Mouse (Mus musculus) heart, postnatal 4 days (tissue): ENCODE results near the gene Bad. TPM values are rescaled to one million over a fixed set of nuclear protein-coding genes. Genes with fewer than 3 reads are reported as not detected.
A peak's percentile ranks its signal among the peaks of the same experiment; 100 is the strongest.

Source experiments
- DNase-seq: peaks from one replicate; pipeline ENCODE4 v3.0.0; 2021
- total RNA-seq, 2 experiments: library from RNA; stranded (reverse); gene quantifications; 2 replicates each; pipeline ENCODE4 v1.2.3; 2021

Bad gene
- total RNA-seq, 2 experiments from 2014 or later: 29.6 to 30.5 TPM

DNA sequence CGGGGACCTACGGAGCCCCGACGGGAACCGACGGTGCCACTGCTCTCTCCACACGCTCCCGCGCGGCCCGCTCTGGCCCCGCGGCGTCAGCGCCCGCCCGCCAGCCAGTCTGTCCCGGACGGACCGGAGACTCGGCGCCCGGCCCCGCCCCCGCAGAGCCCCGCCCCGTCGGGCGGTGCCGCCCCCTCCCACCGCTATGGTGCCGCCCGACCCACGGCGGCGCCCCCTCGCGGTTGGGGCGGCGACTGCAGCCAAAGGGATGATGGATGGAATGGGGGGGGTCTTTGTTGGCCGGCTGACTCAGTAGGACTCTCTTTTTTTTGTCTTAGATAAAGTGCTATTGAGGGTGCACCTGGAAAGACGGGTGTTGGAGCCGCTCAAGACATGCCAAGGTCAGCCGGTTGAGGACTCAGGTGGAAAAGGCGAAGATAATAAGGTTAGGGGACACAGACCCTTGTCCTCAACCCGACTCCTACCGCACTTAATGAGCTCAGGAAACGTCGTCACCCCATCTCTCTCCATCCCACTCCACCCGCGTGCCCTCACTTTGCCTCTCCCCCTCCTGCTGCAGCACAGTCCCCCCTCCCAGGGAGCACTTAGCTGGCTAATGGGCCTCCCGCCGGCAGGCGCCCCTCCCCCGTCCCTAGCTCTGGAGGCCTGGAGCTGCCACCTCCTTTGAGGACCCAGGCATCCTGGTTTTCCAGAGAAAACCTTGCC is 28.2 kb downstream of the Bad start:
- DNase-seq: peak; percentile 83

DNA sequence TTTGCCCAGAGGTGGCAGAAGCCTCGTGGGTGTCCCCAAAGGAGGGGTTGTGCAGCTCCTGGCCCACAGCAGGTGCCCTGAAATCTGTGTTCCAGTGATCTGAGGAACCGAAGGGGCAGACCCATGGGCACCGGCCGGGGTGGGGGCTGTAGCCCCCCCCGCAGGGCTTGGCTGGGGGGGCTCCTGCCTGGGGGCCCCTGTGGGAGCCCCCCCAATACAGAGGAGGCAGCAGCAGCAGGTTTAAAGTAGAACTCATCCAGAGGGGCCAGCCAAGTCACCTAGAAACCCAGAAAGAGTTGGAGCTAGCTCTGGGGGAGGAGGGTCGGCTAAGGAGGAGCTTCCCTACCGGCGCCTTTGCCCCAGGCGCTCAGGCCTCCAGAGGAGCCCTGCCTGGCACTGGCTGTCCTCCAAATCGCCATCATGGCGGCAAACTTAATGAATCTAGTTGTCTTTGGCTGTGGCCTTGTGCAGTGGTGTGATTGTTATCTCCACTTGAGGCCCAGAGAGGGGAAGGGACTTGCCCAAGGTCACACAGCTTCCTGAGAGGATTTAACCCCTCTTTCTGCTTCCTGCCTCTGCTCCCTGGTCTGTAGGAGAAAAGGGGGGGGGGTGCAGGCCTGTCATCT is 28.9 kb downstream of the Bad start:
- DNase-seq: no peak

DNA sequence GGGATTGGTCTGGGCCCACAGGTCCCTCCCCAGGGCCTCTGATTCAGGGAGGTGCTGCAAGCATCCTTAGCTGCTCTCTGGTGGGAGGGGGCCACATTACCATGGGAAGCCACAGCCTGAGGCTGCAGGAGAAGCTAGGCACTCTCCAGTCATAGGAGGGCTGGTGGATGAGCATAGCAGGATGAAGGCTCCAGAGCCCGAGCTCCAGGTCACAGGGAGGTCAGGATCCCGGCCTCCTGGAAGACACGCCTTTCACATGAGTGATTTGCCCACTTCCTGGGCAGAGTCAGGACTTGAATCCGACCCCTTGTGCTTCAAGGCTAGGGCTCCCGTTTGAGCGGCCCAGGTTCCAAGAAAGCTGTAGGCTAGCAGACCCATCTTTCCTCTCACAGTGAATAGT is 30.0 kb downstream of the Bad start:
- no peak for DNase-seq

DNA sequence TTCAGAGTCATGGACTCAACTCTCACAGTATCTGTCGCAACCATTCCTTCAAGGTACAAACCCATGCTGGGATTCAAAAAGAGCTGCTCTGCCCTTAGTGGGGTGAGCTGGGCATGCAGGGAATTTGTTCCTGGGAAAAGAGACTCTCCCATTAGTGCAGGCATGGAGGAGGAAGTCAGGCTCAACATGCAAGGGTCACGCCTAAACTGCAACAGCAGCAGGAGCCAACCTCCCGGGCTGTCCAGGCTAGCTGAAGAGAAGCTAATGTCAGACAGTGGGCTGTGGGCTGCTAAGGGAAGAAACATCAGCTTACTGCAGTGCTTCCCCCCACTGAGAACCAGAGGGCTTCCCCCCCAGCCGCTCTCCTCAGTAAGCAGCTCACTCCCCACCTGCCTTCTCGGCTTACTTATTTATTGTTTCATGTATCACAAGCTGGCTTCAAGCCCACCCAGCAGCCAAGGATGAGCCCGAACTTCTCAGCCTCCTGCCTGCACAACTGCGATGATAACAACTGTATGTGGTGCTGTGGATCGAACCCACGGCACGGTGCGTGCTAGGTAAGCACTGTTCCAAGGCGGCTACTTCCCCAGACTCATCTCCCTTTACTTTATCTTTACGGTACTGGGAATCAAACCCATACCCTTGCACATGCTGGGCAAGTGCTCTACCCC is 30.7 kb downstream of the Bad start:
- no peak for DNase-seq

DNA sequence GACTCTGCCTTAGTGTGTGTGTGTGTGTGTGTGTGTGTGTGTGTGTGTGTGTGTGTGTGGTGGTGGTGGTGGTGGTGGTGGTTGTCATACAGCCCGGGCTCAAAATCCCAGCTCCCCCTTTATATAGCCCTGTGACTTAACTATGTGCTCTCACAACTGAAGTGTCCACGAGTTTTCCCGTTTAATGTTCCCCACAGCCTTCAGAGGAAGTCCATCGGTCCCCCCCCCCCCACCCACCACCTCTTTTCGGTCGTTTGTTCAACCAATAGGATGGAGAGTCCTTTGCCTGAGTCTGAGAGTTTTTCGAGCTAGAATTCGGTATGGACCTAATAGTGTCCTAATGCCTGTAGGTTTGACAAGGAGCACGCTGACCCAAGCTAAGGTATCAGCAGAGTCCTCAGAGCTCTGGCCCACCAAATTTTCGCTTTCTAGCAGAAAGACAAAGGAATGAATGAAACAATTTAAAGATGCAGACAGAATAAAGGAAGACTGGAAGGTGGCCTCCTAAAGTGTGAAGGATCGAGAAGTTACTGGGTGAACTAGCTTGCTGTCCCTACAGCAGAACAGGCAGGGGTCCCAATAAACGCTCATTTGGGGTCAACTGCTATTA is 32.0 kb downstream of the Bad start:
- DNase-seq: no peak

DNA sequence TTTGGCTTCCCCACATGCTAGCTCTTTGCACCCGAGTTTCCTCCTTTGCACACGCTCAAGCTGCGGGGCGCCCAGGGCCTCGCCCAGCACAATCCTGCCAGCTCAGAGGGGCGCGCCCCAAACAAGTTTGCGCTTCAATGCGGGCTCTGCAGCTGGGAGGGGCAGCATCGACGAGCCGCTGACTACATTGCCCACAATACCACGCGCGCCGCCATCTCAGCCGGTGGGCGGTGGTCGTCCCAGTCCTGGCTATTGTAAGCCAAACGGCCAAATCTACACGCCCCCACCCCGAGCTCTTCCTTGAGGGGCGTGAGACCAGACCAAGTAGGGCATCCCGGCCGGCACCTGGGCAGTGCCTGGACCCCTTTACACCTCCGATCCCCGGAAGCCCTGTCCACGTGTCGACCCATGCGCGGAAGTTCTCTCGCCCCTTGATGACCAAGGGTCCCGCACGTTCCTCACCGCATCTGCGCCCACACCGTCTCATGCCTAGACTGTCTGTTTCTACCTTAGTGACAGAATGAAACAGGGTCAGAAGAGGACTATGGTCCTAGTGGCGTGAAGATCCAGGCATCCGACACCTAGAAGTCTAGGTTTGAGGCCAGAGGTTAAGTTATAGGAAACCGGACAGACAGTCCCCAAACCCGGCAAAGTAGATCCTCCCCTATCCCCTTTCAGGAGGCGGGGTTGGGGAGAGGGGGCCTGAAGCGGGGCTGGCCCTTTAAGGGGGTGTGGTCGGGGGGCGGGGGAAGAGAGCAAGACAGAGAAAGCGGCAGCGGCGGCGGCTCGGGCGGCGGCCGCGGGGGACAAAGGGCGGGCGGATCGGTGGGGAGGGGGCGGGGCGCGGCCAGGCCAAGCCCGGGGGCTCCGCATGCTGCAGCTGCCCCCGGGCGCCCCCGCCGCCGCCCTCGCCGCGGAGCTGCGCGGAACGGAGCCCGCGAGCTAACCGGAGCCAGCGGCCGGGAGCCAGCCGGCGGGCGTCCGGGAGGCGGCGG is 32.8 kb downstream of the Bad start, which contains the start of gene Ppp1r14b:
Gene Ppp1r14b (plus strand): TSS at position 758 of the 995 bp plus-strand sequence.
- peak; percentile 88 for DNase-seq

DNA sequence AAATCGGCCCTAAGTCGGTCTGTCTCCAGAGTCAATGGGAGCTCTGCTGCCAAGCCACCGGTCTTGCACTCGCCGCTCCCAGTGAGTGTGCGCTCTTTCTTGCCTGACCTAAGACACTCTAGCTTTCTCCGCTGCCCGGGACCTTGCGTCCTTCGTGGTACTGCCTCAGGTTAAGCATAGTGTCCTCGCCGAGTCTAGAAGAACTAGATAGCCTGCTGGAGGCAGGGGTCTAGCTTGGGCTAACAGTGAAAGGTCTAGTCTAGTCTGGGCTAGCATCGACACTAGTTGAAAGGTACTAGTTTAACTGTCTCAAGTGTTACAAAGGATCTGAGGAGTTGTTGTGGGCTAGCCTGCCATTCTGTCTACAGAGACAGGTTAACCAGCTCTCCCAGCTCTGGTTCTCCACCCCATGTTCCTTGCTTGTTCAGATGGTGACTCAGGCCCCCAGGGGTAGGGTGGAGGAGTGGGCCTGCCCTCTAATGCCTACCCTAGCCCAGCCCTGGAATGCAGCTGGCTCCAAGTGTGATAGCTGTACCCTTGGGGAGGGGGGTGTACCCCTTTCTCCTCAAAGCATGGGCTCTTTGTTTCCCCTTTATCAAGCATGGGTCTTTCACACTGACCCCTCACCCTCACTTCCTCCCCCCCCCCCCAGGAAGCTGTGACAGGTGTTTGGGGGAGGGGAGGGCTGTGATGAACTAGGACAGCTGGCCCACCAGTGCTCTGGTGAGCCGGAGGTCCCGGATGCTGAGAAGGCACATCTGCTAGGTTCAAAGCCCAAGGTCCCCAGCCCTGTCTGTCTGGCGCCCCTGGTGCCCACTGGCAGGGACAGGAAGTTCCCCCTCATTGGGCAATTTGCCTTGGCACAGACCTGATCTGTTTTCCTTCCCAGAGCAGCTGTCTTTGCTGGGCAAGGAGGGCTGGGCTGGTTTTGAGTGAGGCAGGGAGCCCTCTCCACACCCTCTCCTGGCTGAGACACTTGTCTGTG is 34.2 kb downstream of the Bad start, which contains the start of gene Plcb3:
Gene Plcb3 (minus strand): TSS at position 934 of the 985 bp plus-strand sequence.
- DNase-seq: peak; percentile 72

DNA sequence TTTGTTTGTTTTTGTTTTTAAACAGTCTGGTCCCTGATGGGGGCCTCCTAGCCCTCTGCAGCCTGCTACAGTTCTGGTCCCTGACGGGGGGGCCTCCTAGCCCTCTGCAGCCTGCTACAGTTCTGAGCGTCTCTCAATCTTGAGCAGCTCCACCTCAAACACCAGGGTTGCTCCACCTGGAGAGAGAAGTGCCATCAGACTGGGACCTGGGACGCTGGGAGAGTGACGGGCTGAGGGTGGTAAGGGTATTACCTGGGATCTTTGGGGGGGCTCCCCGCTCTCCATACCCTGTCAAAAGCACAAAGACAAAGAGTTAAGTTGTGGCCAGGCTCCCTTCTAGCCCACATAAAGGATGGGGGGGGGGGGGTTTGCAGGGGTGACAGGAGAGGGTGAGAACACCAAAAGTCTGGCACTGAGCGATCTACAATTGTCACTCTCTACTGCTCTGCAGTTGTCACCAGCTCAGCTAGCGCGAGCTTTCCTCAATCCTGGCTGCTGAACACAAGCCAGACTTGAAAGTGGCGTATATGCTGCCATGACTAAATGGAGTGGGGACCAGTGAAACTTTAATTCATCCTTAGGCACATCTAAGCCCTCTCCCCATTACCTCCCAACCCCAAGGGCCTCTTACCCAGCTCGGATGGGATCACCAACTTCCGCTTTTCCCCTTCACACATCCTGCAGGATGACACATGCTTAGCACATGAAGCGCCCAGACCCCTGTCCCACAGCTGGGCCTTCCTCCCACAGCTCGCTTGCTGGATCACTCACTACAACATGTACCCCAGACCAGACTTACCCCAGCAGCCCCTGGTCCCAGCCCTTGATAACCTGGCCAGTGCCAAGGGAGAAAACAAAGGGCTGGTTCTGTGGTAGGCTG is 36.3 kb downstream of the Bad start:
- no peak for DNase-seq

DNA sequence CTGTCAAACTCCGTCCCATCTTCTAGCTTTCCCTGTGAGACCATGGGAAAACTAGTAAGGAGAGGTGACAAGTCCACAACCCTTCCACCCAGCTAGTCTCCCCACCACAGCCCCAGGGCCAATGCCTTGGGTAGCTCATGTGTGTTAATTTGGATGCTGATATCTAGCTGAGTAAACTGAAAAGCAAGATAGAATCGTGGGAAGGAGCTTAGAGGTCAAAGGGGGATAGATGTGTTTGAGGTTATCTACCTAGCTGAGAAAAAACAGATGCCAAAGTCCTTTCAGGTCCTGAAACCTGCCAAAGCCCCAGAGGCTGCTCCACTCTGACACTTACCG is 36.9 kb downstream of the Bad start:
- DNase-seq: no peak

DNA sequence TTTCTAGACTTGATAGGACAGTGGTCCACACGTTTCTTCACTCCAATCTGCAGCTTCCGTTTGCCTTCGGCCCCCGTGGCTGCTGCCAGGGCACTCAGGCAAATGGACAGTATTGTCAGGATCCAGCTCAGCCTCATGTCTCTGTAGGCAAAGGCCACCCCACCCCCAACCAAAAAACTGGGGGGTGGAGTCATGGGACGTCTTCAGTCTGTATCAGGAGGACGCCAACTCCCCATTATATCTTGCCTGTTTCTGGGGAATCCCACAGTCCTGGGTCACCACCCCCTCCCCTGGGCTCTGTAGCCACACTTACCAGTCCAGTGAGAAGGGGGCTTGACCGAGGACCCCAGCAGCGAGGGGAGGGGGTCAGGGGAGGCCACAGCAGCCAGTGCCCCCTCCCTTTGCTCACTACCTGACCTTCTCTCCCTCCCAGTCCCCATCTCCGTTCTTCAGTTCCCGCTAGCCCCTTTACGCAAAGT is 37.4 kb downstream of the Bad start:
- DNase-seq: peak; percentile 38

DNA sequence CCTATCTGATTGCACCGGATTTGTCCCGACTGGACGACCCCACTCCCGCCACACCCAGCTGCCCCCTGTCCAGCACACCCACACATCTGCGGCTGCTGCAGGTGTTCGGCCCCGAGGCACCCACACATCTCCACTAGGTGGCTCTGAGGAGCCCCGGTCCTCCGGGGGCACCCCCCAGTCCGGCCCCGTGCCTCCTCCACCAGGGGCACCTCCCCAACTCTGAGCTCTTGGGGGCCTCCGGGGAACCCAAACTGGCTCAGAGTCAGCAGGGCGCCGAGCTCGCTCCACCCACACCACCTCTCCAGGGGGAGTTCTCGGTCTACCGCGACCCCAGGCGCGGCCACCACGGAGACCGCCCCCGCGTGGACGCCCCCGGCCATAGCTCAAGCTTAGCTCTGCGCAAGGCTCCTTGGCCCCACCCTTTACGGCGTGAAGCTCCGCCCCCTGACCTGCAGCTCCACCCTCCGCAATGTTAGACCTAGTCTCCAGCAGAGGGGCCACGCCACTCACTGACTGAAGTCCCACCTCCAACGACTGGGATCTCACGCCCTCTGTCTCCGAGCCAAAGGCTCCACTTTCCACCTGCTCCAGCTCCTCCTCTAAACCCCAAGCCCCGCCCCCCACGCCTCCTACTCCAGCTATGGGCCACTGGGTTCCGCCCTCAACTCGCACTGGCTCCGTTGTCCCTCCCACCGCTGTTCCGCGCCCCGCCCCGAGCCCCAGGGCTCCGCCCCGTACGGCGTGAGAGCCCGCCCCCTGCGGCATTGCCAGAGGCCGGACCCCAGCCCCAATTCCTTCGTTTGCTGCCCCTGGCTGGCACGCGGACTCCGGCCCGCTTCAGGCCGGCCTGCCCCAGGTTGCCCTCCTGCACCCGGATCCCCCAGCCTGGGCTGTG is 38.1 kb downstream of the Bad start:
- DNase-seq: peak; percentile 100

DNA sequence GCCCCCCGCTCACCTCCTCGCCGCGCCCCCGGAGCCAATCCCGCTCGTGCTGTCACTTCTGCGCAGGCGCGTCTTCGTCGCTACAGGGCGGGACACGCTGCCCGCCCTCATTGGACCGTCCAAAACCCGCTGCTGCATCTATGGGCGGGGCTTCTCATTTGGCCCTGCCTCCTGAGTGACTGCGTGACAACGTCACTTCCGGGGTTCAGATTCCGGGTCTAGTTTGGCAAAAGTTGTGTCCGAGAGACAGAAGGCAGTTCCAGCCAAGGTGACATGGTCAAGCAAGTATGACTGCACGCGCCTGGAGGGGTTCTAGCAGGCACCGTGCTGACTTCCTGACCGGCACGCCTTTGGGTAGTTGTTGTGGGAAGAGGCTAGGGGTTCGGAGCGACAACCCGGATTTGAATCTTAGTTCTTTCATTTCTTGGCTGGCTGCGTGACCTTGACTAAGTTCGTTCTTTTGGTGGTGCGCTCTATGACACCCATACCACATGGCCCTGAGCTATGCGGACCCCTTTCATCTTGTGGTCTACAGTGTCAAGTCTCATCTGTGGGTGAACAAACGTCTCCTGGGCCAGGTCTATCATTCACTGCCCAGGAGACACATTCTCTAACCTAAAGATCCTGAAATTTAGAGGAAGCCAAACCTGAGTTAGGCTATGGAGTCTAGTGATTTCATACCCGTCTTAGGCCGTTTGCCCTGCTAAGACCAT is 38.9 kb downstream of the Bad start, which contains the start of gene Fkbp2:
Gene Fkbp2 (minus strand): TSS at position 121 of the 713 bp plus-strand sequence.
- peak; percentile 99 for DNase-seq

DNA sequence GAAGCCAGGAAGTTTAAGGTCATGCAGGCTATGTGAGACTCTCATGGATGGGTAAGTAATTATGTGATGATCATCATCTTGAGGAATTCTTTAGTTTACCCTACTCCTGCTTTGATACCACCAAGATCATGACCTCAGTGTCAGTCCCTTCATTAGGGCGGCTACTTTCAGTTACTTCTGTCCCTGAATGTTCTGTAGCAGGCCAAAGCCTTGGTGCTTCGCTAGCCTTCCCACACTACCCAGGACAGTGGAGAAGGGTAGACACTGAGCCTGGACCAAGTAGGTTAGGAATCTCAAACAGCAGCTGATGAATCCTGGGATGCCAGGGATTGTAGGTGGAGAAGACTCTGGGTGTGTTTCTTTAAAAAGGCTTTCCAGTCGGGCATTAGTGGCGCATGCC is 39.8 kb downstream of the Bad start:
- no peak for DNase-seq

DNA sequence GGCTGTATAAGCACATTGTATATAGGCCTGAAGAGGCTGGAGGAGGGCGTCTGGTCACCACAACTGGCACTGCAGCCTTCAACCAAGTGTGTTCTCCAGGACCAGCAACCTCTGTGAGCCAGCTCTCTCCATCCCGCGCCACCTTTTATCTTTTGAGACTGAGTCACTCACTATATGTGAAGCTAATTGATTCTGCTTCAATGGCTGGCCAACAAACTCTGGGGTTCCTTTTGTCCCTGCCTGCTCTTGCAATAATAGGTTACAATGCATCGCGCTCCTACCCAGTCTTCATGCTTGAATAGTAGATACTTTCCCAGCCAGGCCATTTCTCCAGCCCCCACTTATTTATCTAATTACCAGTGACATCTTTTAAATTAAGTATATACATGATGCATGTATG is 42.0 kb downstream of the Bad start:
- DNase-seq: no peak

DNA sequence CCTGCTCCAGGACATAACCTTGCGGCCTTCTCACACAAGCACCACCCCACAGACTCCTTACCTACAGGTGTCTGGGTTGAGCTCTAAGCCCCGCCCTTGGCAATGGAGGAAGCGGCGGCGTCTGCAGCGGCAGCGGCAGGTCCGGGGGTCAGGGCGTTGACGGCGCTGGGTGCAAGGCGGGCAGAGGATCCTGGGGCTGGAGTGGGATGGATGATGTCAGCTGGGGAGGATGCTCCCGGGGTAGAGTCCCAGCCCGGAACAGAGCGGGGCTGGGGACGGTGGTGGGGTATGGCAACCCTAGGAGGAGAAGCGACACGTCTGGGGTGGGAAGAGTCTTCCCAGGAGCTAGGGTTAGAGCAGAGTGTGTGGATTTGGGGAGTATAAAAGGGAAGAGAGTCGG is 43.6 kb downstream of the Bad start:
- DNase-seq: no peak

DNA sequence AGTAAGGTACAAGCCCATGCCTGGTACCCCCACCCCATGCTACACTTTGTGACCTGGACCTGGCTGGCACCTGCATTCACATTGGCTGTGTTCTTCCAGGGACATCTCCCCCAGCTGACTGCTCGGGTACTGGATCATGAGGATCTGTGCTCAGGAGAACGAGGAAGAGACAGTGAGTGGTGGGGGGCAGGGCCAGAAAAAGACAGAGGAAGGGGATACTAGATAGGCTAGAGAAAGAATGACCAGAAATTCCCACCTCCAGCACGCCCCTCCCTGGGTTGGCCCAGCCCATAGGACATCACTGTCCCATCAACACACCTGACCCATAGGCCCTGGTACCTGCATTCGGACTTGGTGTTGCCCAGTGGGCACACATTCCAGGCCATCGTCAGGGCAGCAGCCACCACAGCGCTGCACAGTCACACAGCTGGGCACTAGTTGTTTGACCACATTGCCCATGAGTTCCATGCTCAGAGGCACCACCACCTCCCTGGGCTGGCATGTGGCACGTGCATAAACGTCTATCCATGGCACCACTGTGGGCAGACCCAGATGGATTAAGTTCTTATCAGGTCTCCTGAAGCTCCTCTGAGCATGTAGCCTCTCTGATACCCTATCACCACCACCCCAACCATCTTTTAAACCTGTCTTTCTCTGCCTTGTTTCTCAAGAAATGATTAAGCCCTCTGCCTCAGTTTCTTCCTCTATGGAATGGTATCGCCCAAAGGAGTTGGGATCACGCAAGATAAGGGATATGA is 44.5 kb downstream of the Bad start:
- DNase-seq: no peak
